Mouse (Mus musculus): Measurements from ENCODE around the gene Ptrh1. TPM values are rescaled to one million over a fixed set of nuclear protein-coding genes. Genes with fewer than 3 reads are reported as not detected.

The Ptrh1 gene
- total RNA-seq, 4 experiments from 2014 or later = 2.7 to 4.0 (median 3.2) TPM

DNA sequence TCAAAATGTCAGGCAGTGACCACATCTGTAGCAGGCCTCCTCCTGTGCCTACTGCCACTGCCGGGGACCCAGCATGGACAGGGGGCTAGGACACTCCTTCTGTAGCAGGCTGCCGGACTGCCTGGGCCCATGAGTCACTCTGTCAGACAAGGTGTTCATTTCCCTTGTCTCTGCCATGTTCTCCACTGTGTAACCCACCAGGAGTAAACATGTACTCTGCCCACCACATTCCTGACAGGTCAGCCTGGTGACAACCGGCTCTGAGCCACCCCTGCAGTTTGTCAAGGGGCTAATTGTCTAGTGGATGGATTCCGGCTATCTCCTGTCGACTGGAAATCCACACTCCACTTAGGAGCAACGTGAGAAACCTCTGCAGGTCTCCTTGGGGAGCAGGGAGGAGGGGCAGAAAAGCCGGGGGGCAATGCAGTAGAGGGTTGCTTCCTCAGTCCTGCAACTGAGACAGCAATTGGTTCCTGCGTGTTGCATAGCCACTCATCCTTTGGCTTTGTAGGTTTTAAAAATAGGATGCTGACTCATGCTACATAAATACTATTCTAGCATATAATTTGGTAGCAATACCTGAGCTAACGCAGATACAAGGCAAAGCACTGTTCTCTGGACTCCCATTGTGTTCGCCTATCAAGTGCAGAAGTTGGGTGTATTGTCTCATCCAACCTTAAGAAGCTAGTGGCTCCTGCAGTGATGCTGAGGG is 22.8 kb downstream of the Ptrh1 start:
- DNase-seq (ENCODE audit: low spot score) = no peak

- DNase-seq (ENCODE audit: low spot score) = no peak
These were observed 33.4 kb downstream of the Ptrh1 start for GRCm38 (mm10) chr2:32808816-32809566.

DNA sequence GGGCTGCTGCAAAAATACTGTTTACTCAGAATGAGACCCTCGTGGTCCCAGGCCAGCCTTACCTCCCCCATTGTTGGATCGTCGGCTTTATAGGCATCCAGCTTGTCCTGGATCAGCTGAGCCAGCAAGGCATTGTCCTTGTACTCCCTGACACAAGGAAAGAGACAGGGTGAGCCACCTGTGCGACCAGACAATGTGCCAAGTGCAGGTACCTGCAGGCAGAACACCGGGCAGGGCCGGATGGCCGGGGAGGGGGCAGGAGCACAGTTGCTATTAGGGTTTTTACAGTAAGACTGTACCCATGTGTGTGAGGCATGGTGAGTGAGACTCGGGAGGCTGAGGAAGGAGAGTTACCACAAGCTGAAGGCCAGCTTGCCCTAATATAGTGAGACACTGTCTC is 36.4 kb downstream of the Ptrh1 start:
- DNase-seq (ENCODE audit: low spot score) = no peak

DNA sequence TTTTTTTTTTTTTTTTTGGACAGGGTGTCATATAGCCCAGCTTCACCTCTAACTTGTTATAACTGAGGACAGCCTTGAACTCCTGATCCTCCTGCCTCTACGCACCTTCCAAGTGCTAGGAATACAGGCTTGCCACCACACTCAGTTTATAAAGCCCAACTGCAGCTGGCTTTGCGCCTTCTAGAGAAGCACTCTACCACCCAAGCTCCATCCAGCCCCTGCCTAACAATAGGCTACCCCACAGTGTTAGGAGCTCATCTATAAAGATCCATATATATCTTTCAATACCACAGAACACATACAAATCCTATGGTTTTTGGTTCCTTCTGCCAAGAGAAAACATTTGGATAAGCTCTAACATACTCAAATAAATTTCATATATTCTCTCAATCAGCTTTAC is 40.9 kb downstream of the Ptrh1 start:
- no peak for DNase-seq (ENCODE audit: low spot score)

GRCm38 (mm10) chr2:32816946-32817581 is 41.5 kb downstream of the Ptrh1 start:
- DNase-seq (ENCODE audit: low spot score) = no peak

- DNase-seq (ENCODE audit: low spot score) = no peak
These were observed 42.0 kb downstream of the Ptrh1 start for GRCm38 (mm10) chr2:32817589-32817988.

- DNase-seq (ENCODE audit: low spot score) = no peak
These were observed 42.6 kb downstream of the Ptrh1 start for GRCm38 (mm10) chr2:32818208-32818607.

- peak; percentile 38 for DNase-seq (ENCODE audit: low spot score)
These were observed 45.6 kb downstream of the Ptrh1 start for GRCm38 (mm10) chr2:32821041-32821802.

GRCm38 (mm10) chr2:32822643-32823042 is 47.1 kb downstream of the Ptrh1 start:
- no peak for DNase-seq (ENCODE audit: low spot score)

DNA sequence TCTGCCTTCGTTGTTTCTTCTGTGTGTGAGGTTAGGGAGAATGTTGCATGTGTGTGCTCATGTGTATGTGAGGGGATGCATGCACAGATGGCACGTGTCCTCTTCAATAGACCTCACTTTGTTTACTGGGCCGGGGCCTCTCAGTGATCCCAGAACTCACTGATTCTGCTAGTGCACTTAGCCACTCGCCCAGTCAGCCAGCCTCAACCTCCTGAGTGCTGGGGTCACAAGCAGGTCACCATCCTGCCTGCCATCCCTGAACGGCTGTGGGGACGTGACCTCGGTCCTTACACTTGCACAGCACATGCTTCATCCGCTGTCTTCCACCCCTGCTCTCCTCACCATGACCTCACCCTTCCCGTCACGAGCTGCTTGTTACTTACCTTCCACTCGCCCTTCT is 47.6 kb downstream of the Ptrh1 start:
- DNase-seq (ENCODE audit: low spot score) = no peak

GRCm38 (mm10) chr2:32823579-32824154 is 48.1 kb downstream of the Ptrh1 start:
- DNase-seq (ENCODE audit: low spot score) = no peak

- no peak for DNase-seq (ENCODE audit: low spot score)
These were observed 48.6 kb downstream of the Ptrh1 start for GRCm38 (mm10) chr2:32824181-32824580.

- DNase-seq (ENCODE audit: low spot score) = no peak
These were observed 49.2 kb downstream of the Ptrh1 start for GRCm38 (mm10) chr2:32824778-32825177.

DNA sequence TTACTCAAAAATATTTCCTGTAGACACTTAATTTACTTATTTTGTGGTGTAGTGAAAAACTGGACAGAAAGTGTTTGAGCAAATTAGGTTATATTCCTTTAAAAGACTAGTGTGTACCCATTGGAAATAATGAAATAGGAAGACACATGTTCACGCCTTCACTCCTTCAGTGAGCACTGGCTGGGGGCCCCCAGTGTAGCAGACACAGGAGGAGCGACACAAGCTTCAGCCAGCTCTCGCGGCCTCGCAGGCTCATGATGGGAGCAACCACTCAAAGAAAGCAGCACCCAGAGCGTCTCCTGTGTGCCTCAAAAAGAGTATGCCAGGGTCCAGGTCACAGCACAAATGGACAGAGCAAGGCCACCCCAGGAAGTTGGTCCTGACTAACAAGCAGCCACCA is 50.2 kb downstream of the Ptrh1 start:
- DNase-seq (ENCODE audit: low spot score) = no peak

Other genes starting within 250 kb of the Ptrh1 start
- gene Fam102a, start 240.5 kb upstream of the Ptrh1 start, total RNA-seq (2022) = 10 to 100 TPM in 1 of 4 experiments, 1 to 10 TPM in 3; 6.8 to 10.9 (median 8.6) TPM
- gene Dpm2, start 204.9 kb upstream of the Ptrh1 start, total RNA-seq (2022) = 10 to 100 TPM; 16.5 to 22.2 (median 18.6) TPM
- under 1 TPM in 1 of 4 experiments, not detected in 3; 0.34 TPM for gene Pip5kl1, start 201.0 kb upstream of the Ptrh1 start, total RNA-seq (2022)
- not detected for gene 9430097D07Rik, start 200.1 kb upstream of the Ptrh1 start, total RNA-seq (2022)
- gene St6galnac4, start 188.7 kb upstream of the Ptrh1 start, total RNA-seq (2022) = 10 to 100 TPM; 15.6 to 23.2 (median 20.7) TPM
- 100 to 1,000 TPM; 102 to 131 (median 114) TPM for gene St6galnac6, start 176.1 kb upstream of the Ptrh1 start, total RNA-seq (2022)
- 100 to 1,000 TPM; 656 to 809 (median 697) TPM for gene Ak1, start 154.0 kb upstream of the Ptrh1 start, total RNA-seq (2022)
- gene Eng, start 129.2 kb upstream of the Ptrh1 start, total RNA-seq (2022) = 100 to 1,000 TPM; 111 to 143 (median 126) TPM
- 1 to 10 TPM; 5.5 to 6.0 (median 5.8) TPM for gene Fpgs, start 71.6 kb upstream of the Ptrh1 start, total RNA-seq (2022)
- gene Cdk9, start 62.7 kb upstream of the Ptrh1 start, total RNA-seq (2022) = 10 to 100 TPM; 23.3 to 27.1 (median 25.7) TPM
- 10 to 100 TPM; 16.4 to 28.8 (median 21.7) TPM for gene Sh2d3c, start 54.7 kb upstream of the Ptrh1 start, total RNA-seq (2022)
- not detected for gene 6330409D20Rik, start 34.8 kb upstream of the Ptrh1 start, total RNA-seq (2022)
- 10 to 100 TPM in 1 of 4 experiments, 1 to 10 TPM in 3; 7.8 to 10.1 (median 8.2) TPM for gene Tor2a, start 18.6 kb upstream of the Ptrh1 start, total RNA-seq (2022)
- gene Ttc16, start 153 bp upstream of the Ptrh1 start, total RNA-seq (2022) = under 1 TPM in 1 of 4 experiments, not detected in 3; 0.19 TPM
- gene Cfap157, start 8.6 kb downstream of the Ptrh1 start, total RNA-seq (2022) = not detected
- 10 to 100 TPM in 3 of 4 experiments, 1 to 10 TPM in 1; 8.5 to 10.8 (median 10.5) TPM for gene Stxbp1, start 71.5 kb downstream of the Ptrh1 start, total RNA-seq (2022)
- 10 to 100 TPM; 19.1 to 26.8 (median 22.6) TPM for gene Fam129b, start 100.3 kb downstream of the Ptrh1 start, total RNA-seq (2022)
- gene Rpl12, start 185.8 kb downstream of the Ptrh1 start, total RNA-seq (2022) = 10 to 100 TPM; 56.3 to 66.1 (median 58.9) TPM
- 10 to 100 TPM; 13.1 to 21.8 (median 17.5) TPM for gene Lrsam1, start 185.8 kb downstream of the Ptrh1 start, total RNA-seq (2022)
- 10 to 100 TPM; 15.2 to 20.2 (median 17.1) TPM for gene Slc2a8, start 206.3 kb downstream of the Ptrh1 start, total RNA-seq (2022)